Mouse (Mus musculus) T-cell, adult 2 months (primary cell): Measurements from ENCODE around the gene Gm9747.

ENCODE experiments used
- DNase-seq: peaks from one replicate; pipeline ENCODE4 v3.0.0; 2022; ENCODE audit warnings: low spot score

Gene Gm9747

GRCm38 (mm10) chr1:82232812-82233211 is at the start of gene Gm9747:
Gene Gm9747 (plus strand): TSS chr1:82233112.
- no peak for DNase-seq

GRCm38 (mm10) chr1:82183913-82184442 is 48.9 kb upstream of the Gm9747 start:
- no peak for DNase-seq

- no peak for DNase-seq
Observed at GRCm38 (mm10) chr1:82188549-82189231, 44.2 kb upstream of the Gm9747 start.

GRCm38 (mm10) chr1:82189516-82189915 is 43.4 kb upstream of the Gm9747 start:
- no peak for DNase-seq

- no peak for DNase-seq
Observed at GRCm38 (mm10) chr1:82191579-82191978, 41.3 kb upstream of the Gm9747 start.

- DNase-seq: no peak
Observed at GRCm38 (mm10) chr1:82199918-82200317, 33.0 kb upstream of the Gm9747 start.

- no peak for DNase-seq
Observed at GRCm38 (mm10) chr1:82200636-82201035, 32.3 kb upstream of the Gm9747 start.

- no peak for DNase-seq
Observed at GRCm38 (mm10) chr1:82207511-82207910, 25.4 kb upstream of the Gm9747 start.

GRCm38 (mm10) chr1:82220673-82221396 is 12.1 kb upstream of the Gm9747 start:
- DNase-seq: no peak

- DNase-seq: no peak
Observed at GRCm38 (mm10) chr1:82221462-82221861, 11.4 kb upstream of the Gm9747 start.

GRCm38 (mm10) chr1:82223042-82223795 is 9.7 kb upstream of the Gm9747 start:
- DNase-seq: no peak

- no peak for DNase-seq
Observed at GRCm38 (mm10) chr1:82228841-82229240, 4.1 kb upstream of the Gm9747 start.

GRCm38 (mm10) chr1:82234616-82235015 is 1.7 kb downstream of the Gm9747 start:
- no peak for DNase-seq

- DNase-seq: no peak
Observed at GRCm38 (mm10) chr1:82235455-82236104, 2.7 kb downstream of the Gm9747 start.

- no peak for DNase-seq
Observed at GRCm38 (mm10) chr1:82238245-82238644, 5.3 kb downstream of the Gm9747 start.

- no peak for DNase-seq
Observed at GRCm38 (mm10) chr1:82239409-82240201, 6.7 kb downstream of the Gm9747 start.

- DNase-seq: no peak
Observed at GRCm38 (mm10) chr1:82243260-82243825, 10.4 kb downstream of the Gm9747 start.

- no peak for DNase-seq
Observed at GRCm38 (mm10) chr1:82245002-82245401, 12.1 kb downstream of the Gm9747 start.

GRCm38 (mm10) chr1:82247221-82247951 is 14.5 kb downstream of the Gm9747 start:
- DNase-seq: no peak

- DNase-seq: no peak
Observed at GRCm38 (mm10) chr1:82253789-82254445, 21.0 kb downstream of the Gm9747 start.
